In genomic region chr17:29759963-29760362, GRCm38 (mm10) we compare ENCODE assay signal across 9 mouse cellular contexts. TPM values are rescaled to one million over a fixed set of nuclear protein-coding genes. Genes with fewer than 3 reads are reported as not detected.
DNase-seq lines count a peak whose midpoint lies in the region.
"Had no signal": no experiment of that assay in that cellular context is flagged by ENCODE, and none has a peak within 500 bp of the region (broad histone marks: within the 10 kb centered on the region; RNA-seq: fewer than 3 reads in every experiment).

No protein-coding gene starts in this region.

- peak; percentile 47 to 57 for DNase-seq in heart, adult 18-20 months
- DNase-seq in heart, adult 11 months: no peak
- DNase-seq in right cerebral cortex, adult 2 months (ENCODE audit: low spot score in 2 of 2): peak; percentile 33 to 52
- no peak for DNase-seq in right cerebral cortex, postnatal 25 days
- peak; percentile 16 to 28 for DNase-seq in heart, postnatal 36 days
- peak; percentile 51 for DNase-seq in telencephalon, adult 2 months (ENCODE audit: low read depth, low spot score)
- DNase-seq in thymus, postnatal 36 days: no peak
- no peak for DNase-seq in embryo, embryonic 10.5 days (ENCODE audit: low spot score)
- DNase-seq: thymus, postnatal 4 days had no signal

- intact Hi-C loops in heart, postnatal 36 days (cut with DNase I): no loop called here

RNA-seq across cellular contexts. Expression of gene Ccdc167, which starts 43.1 kb away (rescaled TPM):
- total RNA-seq in heart, adult 18-20 months (2021): 10 to 100 TPM; 12.2 to 12.3 TPM
- 10 to 100 TPM; 11.0 to 11.6 TPM for total RNA-seq in heart, postnatal 36 days (2021)

Comparison
In these comparisons a context has a peak if more than half of its experiments do, and no peak if none do; other contexts are left out.
1. DNase-seq: peak in heart, adult 18-20 months (2 of 2), right cerebral cortex, adult 2 months (2 of 2), heart, postnatal 36 days (2 of 2) and telencephalon, adult 2 months (single experiment); none in heart, adult 11 months (single experiment), right cerebral cortex, postnatal 25 days (single experiment), thymus, postnatal 36 days (0 of 2) and embryo, embryonic 10.5 days (single experiment).